Mouse (Mus musculus) stomach, postnatal 0 days (tissue): ENCODE measurements at regions not wholly inside any gene's neighbourhood (a gene's known extent, or its start where the extent isn't known, plus 50 kb on each side); places are given as distances from the start of the nearest gene placed in this dataset.
"Not testable (repeated sequence)": the region's sequence is repeated elsewhere in the genome, so short reads cannot be mapped to it uniquely, and the experiment has no call there.

Experiments
- ATAC-seq: fragments of 200-750 bp; cut with Nextera tagmentation; 2 replicates; pipeline ENCODE4 v1.8.0; 2017; ENCODE audit not compliant: low FRiP score, low TSS enrichment
- DNase-seq: peaks from one replicate; pipeline ENCODE4 v3.0.0-alpha.2; 2016; ENCODE audit warnings: low spot score
- H3K27ac ChIP-seq: fragments of 300-500 bp; sonication (generic); replicated peaks from 2 replicates; pipeline ENCODE4 v1.5.1; 2014; ENCODE audit warnings: mild to moderate bottlenecking, control low read depth
- H3K27me3 ChIP-seq: fragments of 300-500 bp; sonication (generic); 2 replicates; pipeline ENCODE4 v1.6.1; 2014; ENCODE audit warnings: low read length; ENCODE audit not compliant: control insufficient read depth, insufficient read depth
- H3K36me3 ChIP-seq: fragments of 300-500 bp; sonication (generic); 2 replicates; pipeline ENCODE4 v1.6.1; 2014; ENCODE audit warnings: low read length, mixed read lengths; ENCODE audit not compliant: control insufficient read depth, insufficient read depth
- H3K4me1 ChIP-seq: fragments of 300-500 bp; sonication (generic); replicated peaks from 2 replicates; pipeline ENCODE4 v1.6.1; 2014; ENCODE audit warnings: antibody characterized with exemption; ENCODE audit not compliant: control insufficient read depth, insufficient read depth
- H3K4me2 ChIP-seq: fragments of 300-500 bp; sonication (generic); replicated peaks from 2 replicates; pipeline ENCODE4 v1.6.1; 2014; ENCODE audit warnings: low read depth, mild to moderate bottlenecking, control low read depth, moderate library complexity
- H3K4me3 ChIP-seq: fragments of 300-500 bp; sonication (generic); 2 replicates; pipeline ENCODE4 v1.5.1; 2014; ENCODE audit warnings: low read depth, low read length, control low read depth
- H3K9ac ChIP-seq: fragments of 300-500 bp; sonication (generic); 2 replicates; pipeline ENCODE4 v1.6.1; 2014; ENCODE audit warnings: mild to moderate bottlenecking, low read length, control low read depth, mixed read lengths
- H3K9me3 ChIP-seq: fragments of 300-500 bp; sonication (generic); 2 replicates; pipeline ENCODE4 v1.6.1; 2016; ENCODE audit warnings: low read length; ENCODE audit not compliant: control insufficient read depth
- CTCF ChIP-seq: IDR thresholded peaks from 2 replicates; pipeline ENCODE4 v1.5.1; 2016; ENCODE audit warnings: antibody characterized with exemption, low read depth, mild to moderate bottlenecking, moderate library complexity
- EP300 ChIP-seq: optimal IDR thresholded peaks from 2 replicates; pipeline ENCODE3; 2016; ENCODE audit warnings: antibody characterized with exemption
- WGBS: fragments of 180-500 bp; shearing (Covaris S2); extraction: QIAGEN DNeasy Blood & Tissue Kit; methylation state at CpG from one replicate; pipeline ENCODE4 v1.1.7; 2014; 5-methylcytosine and 5-hydroxymethylcytosine counted together

GRCm38 (mm10) chr13:99666086-99666485 is 149.7 kb upstream of the Map1b start:
- DNase-seq (no peak), ATAC-seq (no peak)
- H3K4me3 ChIP-seq = no peak overlapping the region
- no peaks in the 10 kb centered on the region for H3K4me1 ChIP-seq
- H3K27ac ChIP-seq = no peak overlapping the region
- no peak overlapping the region for H3K9ac ChIP-seq
- H3K4me2 ChIP-seq = no peak overlapping the region
- TF ChIP-seq EP300 (no peak), CTCF (no peak)
- no peaks in the 10 kb centered on the region for H3K9me3 ChIP-seq
- H3K36me3 ChIP-seq = no peaks in the 10 kb centered on the region
- WGBS = 54% methylated on average over 7 of the region's 7 CpGs
- H3K27me3 ChIP-seq = no peaks in the 10 kb centered on the region

- H3K9me3 ChIP-seq, H3K4me3 ChIP-seq, H3K36me3 ChIP-seq, H3K27me3 ChIP-seq, DNase-seq, H3K4me1 ChIP-seq, H3K4me2 ChIP-seq, H3K27ac ChIP-seq, H3K9ac ChIP-seq, ATAC-seq: not testable (repeated sequence)
- WGBS = 84% methylated on average over 12 of the region's 12 CpGs
Observed at GRCm38 (mm10) chr13:99663422-99663821, 147.1 kb upstream of the Map1b start.

GRCm38 (mm10) chr13:99647661-99648204 is 131.4 kb upstream of the Map1b start:
- H3K27me3 ChIP-seq = no peaks in the 10 kb centered on the region
- H3K4me2 ChIP-seq = no peak overlapping the region
- no peak overlapping the region for H3K27ac ChIP-seq
- ATAC-seq = no peak
- TF ChIP-seq CTCF = no peak
- TF ChIP-seq EP300 = no peak
- no peaks in the 10 kb centered on the region for H3K36me3 ChIP-seq
- DNase-seq = no peak
- no peak overlapping the region for H3K9ac ChIP-seq
- H3K9me3 ChIP-seq = no peaks in the 10 kb centered on the region
- WGBS = 52% methylated on average over 6 of the region's 6 CpGs
- no peak overlapping the region for H3K4me3 ChIP-seq
- H3K4me1 ChIP-seq = no peaks in the 10 kb centered on the region

GRCm38 (mm10) chr13:99644771-99645170 is 128.4 kb upstream of the Map1b start:
- Histone ChIP-seq H3K4me2 (no peak overlapping the region), H3K9ac (no peak overlapping the region), H3K27ac (no peak overlapping the region), H3K4me1 (no peaks in the 10 kb centered on the region), H3K27me3 (no peaks in the 10 kb centered on the region), H3K36me3 (no peaks in the 10 kb centered on the region), H3K4me3 (no peak overlapping the region), H3K9me3 (no peaks in the 10 kb centered on the region)
- ATAC-seq (no peak), DNase-seq (no peak)
- TF ChIP-seq CTCF (no peak), EP300 (no peak)
- 86% methylated on average over 1 of the region's 1 CpGs for WGBS

GRCm38 (mm10) chr13:99642811-99643210 is 126.5 kb upstream of the Map1b start:
- WGBS = 52% methylated on average over 5 of the region's 5 CpGs
- Histone ChIP-seq H3K27me3 (no peaks in the 10 kb centered on the region), H3K4me3 (no peak overlapping the region), H3K4me2 (no peak overlapping the region), H3K36me3 (no peaks in the 10 kb centered on the region), H3K27ac (no peak overlapping the region), H3K9ac (no peak overlapping the region), H3K9me3 (no peaks in the 10 kb centered on the region), H3K4me1 (no peaks in the 10 kb centered on the region)
- no peak for ATAC-seq
- DNase-seq = no peak
- no peak for TF ChIP-seq CTCF
- TF ChIP-seq EP300 = no peak

- Histone ChIP-seq H3K27ac (no peak overlapping the region), H3K27me3 (no peaks in the 10 kb centered on the region), H3K4me3 (no peak overlapping the region), H3K4me1 (no peaks in the 10 kb centered on the region), H3K9ac (no peak overlapping the region), H3K4me2 (no peak overlapping the region), H3K9me3 (no peaks in the 10 kb centered on the region), H3K36me3 (no peaks in the 10 kb centered on the region)
- 63% methylated on average over 5 of the region's 5 CpGs for WGBS
- DNase-seq (no peak), ATAC-seq (no peak)
- TF ChIP-seq CTCF (no peak), EP300 (no peak)
Observed at GRCm38 (mm10) chr13:99642301-99642700, 126.0 kb upstream of the Map1b start.
